Mouse (Mus musculus) limb, embryonic 14.5 days (tissue): ENCODE results near the gene Hdc. TPM values are rescaled to one million over a fixed set of nuclear protein-coding genes. Genes with fewer than 3 reads are reported as not detected.

ENCODE experiments used
- ATAC-seq: fragments of 200-750 bp; cut with Nextera tagmentation; 2 replicates; pipeline ENCODE4 v1.8.0; 2017; ENCODE audit warnings: low read depth, moderate number of reproducible peaks, moderate TSS enrichment; ENCODE audit not compliant: low FRiP score
- DNase-seq: peaks from one replicate; pipeline ENCODE4 v3.0.0-alpha.2; 2015; ENCODE audit warnings: low spot score
- H3K27ac ChIP-seq: fragments of 300-500 bp; sonication (generic); replicated peaks from 2 replicates; pipeline ENCODE4 v1.5.1; 2014; ENCODE audit warnings: low read depth, mild to moderate bottlenecking, low read length, moderate library complexity, mixed read lengths
- H3K27me3 ChIP-seq: fragments of 300-500 bp; sonication (generic); 2 replicates; pipeline ENCODE4 v1.6.1; 2014; ENCODE audit warnings: low read length, mixed read lengths; ENCODE audit not compliant: control insufficient read depth, insufficient read depth
- H3K36me3 ChIP-seq: fragments of 300-500 bp; sonication (generic); 2 replicates; pipeline ENCODE4 v1.6.1; 2014; ENCODE audit warnings: mild to moderate bottlenecking, low read length, moderate library complexity, mixed read lengths; ENCODE audit not compliant: control insufficient read depth, insufficient read depth
- H3K4me1 ChIP-seq: fragments of 300-500 bp; sonication (generic); 2 replicates; pipeline ENCODE4 v1.6.1; 2014; ENCODE audit warnings: antibody characterized with exemption, low read length, mixed read lengths; ENCODE audit not compliant: control insufficient read depth, insufficient read depth
- H3K4me2 ChIP-seq: fragments of 300-500 bp; sonication (generic); replicated peaks from 2 replicates; pipeline ENCODE4 v1.6.1; 2014; ENCODE audit warnings: low read depth, mild to moderate bottlenecking, low read length, moderate library complexity; ENCODE audit not compliant: severe bottlenecking
- H3K4me3 ChIP-seq: fragments of 300-500 bp; sonication (generic); replicated peaks from 2 replicates; pipeline ENCODE4 v1.5.1; 2014; ENCODE audit warnings: low read length
- H3K9ac ChIP-seq: fragments of 300-500 bp; sonication (generic); 2 replicates; pipeline ENCODE4 v1.6.1; 2014; ENCODE audit warnings: mild to moderate bottlenecking, low read depth, low read length, moderate library complexity; ENCODE audit not compliant: severe bottlenecking
- H3K9me3 ChIP-seq: fragments of 300-500 bp; sonication (generic); 2 replicates; pipeline ENCODE4 v1.6.1; 2016; ENCODE audit warnings: low read length; ENCODE audit not compliant: control insufficient read depth
- POLR2A ChIP-seq: fragments of 200-500 bp; IDR thresholded peaks from 2 replicates; pipeline ENCODE4 v1.8.0; 2012; ENCODE audit warnings: inconsistent platforms, mild to moderate bottlenecking, moderate library complexity, borderline replicate concordance; ENCODE audit not compliant: insufficient read depth, insufficient read length; ENCODE audit errors: extremely low read depth
- WGBS: fragments of 180-500 bp; shearing (Covaris S2); extraction: QIAGEN DNeasy Blood & Tissue Kit; methylation state at CpG from one replicate; pipeline ENCODE4 v1.1.7; 2014; 5-methylcytosine and 5-hydroxymethylcytosine counted together
- polyA plus RNA-seq, 2 experiments: library from polyadenylated mRNA; depleted of rRNA in 1 of 2; stranded (reverse) in 1 of 2; unstranded in 1 of 2; fragments of >200 nt; fragmentation: Nextera tagmentation in 1 of 2; extraction: Ambion mirVana in 1 of 2; gene quantifications; 2 replicates each; pipeline versions ENCODE4 v1.2.1 to v1.2.3; 2012 to 2014

The Hdc gene
- polyA plus RNA-seq, 2 experiments = 19.3 to 40.6 TPM

DNA sequence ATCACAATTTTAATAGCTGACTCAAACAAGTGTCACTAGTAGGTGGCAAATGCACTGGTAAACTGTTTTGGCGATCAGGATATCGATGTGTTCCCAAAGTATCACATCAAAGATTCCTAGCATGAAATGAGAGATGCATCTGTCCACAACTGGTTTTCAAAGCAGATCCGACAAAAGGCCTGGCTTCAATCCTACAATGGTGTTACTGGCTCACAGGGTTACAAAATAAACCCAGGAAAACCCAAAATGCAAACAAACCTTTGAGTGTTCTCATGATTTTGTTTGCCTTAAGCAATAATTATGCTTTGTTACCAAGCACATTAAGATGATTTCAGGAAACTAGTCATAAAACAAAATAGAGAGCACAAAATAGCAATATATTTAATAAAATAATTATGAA lies 28.7 kb upstream of the Hdc start:
- Histone ChIP-seq H3K4me3 (no peak overlapping the region), H3K9ac (no peak overlapping the region), H3K27ac (no peak overlapping the region), H3K4me1 (no peaks in the 10 kb centered on the region), H3K36me3 (peaks cover 78% of the 10 kb centered on the region), H3K9me3 (no peaks in the 10 kb centered on the region), H3K27me3 (no peaks in the 10 kb centered on the region), H3K4me2 (no peak overlapping the region)
- DNase-seq (no peak), ATAC-seq (no peak)
- no peak for TF ChIP-seq POLR2A
- WGBS = 78% methylated on average over 3 of the region's 3 CpGs

DNA sequence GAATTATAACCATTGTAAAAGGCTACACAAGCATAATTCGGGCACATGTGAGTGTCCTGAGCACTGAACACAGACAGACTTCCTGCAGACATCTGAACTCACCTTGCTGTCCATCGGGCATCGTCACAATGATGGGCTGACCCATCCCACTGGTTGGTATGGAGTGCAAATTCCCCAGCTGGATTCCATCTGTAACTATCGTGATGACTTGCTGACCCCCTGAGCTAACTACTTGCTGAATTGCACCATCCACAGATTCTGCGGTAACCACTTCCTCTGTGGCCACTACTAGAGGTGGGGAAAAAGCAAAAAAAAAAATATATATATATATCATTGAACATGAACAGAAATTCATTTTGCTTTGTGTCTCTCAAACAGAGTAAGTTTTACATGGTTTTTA lies 27.4 kb upstream of the Hdc start:
- 91% methylated on average over 5 of the region's 5 CpGs for WGBS

DNA sequence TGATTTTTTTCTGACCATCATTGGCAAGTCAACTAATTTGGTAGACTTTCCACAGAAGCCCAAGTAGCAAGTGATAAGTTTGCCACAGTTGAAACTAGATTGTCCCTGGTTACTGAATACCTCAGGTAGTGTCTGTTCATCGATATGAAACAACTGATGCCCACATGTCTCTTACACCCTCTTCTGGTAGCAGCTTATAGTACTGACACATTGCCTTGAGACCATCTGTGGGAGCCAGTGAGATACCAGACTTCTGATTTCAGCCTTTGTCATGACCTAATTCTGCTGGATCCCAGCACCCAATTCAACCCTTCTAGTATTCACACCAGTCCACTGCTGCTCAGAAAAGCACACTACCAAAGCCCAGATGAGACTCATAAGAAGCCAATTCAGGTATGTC lies 25.7 kb upstream of the Hdc start:
- Histone ChIP-seq H3K4me2 (no peak overlapping the region), H3K4me1 (no peaks in the 10 kb centered on the region), H3K27ac (no peak overlapping the region), H3K36me3 (peaks cover 73% of the 10 kb centered on the region), H3K9ac (no peak overlapping the region), H3K9me3 (peaks cover 3% of the 10 kb centered on the region; the same call in 1 of the 2 replicates), H3K27me3 (no peaks in the 10 kb centered on the region), H3K4me3 (no peak overlapping the region)
- 87% methylated on average over 1 of the region's 1 CpGs for WGBS
- no peak for DNase-seq
- ATAC-seq = no peak
- TF ChIP-seq POLR2A = no peak

More for the DNA sequence above, 27.4 kb upstream of the Hdc start:
- no peak overlapping the region for H3K4me3 ChIP-seq
- H3K4me1 ChIP-seq = no peaks in the 10 kb centered on the region
- ATAC-seq (no peak), DNase-seq (no peak)
- H3K36me3 ChIP-seq = peaks cover 70% of the 10 kb centered on the region
- H3K9me3 ChIP-seq = no peaks in the 10 kb centered on the region
- no peak overlapping the region for H3K27ac ChIP-seq
- no peak for TF ChIP-seq POLR2A
- H3K9ac ChIP-seq = no peak overlapping the region
- no peaks in the 10 kb centered on the region for H3K27me3 ChIP-seq
- no peak overlapping the region for H3K4me2 ChIP-seq

DNA sequence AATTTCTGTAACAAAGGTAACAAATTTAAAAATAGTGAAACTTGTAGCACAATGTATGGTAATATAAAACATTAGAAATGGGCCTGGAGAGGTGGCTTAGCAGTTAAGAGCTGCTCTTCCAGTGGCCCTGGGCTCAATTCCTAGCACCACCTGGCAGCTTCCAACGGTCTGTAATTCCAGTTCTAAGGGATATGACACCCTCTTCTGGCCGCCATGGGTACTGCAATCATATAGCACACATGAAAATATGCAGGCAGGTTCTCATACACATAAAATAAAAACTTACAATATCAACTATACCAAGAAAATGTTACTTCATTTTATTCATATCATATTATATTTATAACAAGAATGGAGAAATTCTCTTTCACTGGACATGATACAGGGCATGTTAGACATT lies 21.2 kb upstream of the Hdc start:
- TF ChIP-seq POLR2A = no peak
- no peak overlapping the region for H3K4me3 ChIP-seq
- H3K9ac ChIP-seq = no peak overlapping the region
- no peak overlapping the region for H3K27ac ChIP-seq
- no peak for ATAC-seq
- H3K27me3 ChIP-seq = no peaks in the 10 kb centered on the region
- no peak for DNase-seq
- peaks cover 70% of the 10 kb centered on the region for H3K36me3 ChIP-seq
- H3K9me3 ChIP-seq = peaks cover 3% of the 10 kb centered on the region; the same call in 1 of the 2 replicates
- WGBS = 89% methylated on average over 2 of the region's 2 CpGs
- no peak overlapping the region for H3K4me2 ChIP-seq
- H3K4me1 ChIP-seq = no peaks in the 10 kb centered on the region

DNA sequence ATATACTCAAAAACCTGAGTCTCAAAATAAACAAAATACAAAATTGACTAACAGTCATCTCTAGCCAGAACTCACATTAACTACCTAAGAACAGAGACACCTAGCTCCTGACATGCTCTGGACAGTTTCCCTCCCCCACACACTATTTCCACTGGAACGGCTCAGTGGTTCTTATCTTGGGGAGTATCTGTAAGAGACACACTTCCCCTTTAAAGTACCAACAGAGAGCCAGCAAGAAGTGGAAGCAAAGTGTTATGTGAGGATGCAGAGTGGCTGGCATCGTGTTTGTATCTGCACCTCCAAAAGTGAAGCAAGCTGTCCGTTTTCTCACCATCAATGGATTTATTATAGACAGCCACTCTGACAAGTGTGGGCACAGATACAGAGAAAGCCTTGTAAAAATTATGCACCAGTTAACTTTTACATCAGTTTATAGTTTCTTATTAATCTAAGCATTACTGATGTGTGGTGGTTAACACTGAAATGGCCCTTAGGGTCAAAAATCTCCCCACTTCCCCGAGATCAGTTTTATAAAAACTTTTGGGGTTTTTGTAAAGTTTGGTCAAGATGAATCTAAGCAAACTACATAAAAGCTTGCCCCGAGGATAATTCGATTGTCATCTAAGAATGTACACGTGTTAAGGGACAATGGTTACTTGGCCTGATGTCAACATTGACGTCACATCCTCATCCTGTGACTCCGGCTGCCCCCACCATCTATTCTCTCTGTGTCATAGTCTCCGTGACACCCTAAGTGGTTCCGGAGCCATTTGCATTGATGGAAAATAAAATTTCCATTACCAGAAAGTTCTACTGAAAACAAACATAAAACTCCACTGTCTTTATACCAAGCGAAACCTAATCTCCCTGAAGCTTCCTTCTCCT lies 17.1 kb upstream of the Hdc start:
- WGBS = 78% methylated on average over 12 of the region's 12 CpGs
- Histone ChIP-seq H3K36me3 (peaks cover 42% of the 10 kb centered on the region), H3K9ac (no peak overlapping the region), H3K4me2 (no peak overlapping the region), H3K27me3 (no peaks in the 10 kb centered on the region), H3K9me3 (peaks cover 3% of the 10 kb centered on the region; the same call in 1 of the 2 replicates), H3K4me1 (no peaks in the 10 kb centered on the region), H3K27ac (no peak overlapping the region), H3K4me3 (no peak overlapping the region)
- peak; percentile 25 for DNase-seq
- no peak for ATAC-seq
- TF ChIP-seq POLR2A = no peak
